In genomic region chr11:59787199-59787781, GRCm38 (mm10) we compare ENCODE assay signal across 8 mouse cellular contexts. TPM values are rescaled to one million over a fixed set of nuclear protein-coding genes. Genes with fewer than 3 reads are reported as not detected.
DNase-seq lines count a peak whose midpoint lies in the region; ATAC-seq and TF ChIP-seq lines count a peak whose summit lies in the region.

Pld6 (minus strand) TSS chr11:59787645.

- peaks cover 17% of the 10 kb centered on the region for H3K36me3 ChIP-seq in embryonic facial prominence, embryonic 15.5 days
- peaks cover 5% of the 10 kb centered on the region; the same call in 1 of the 2 replicates for H3K36me3 ChIP-seq in hindbrain, embryonic 11.5 days (ENCODE audit: control insufficient read depth, insufficient read depth, low read length)
- peaks cover 13% of the 10 kb centered on the region for H3K36me3 ChIP-seq in limb, embryonic 13.5 days
- peaks cover 13% of the 10 kb centered on the region for H3K36me3 ChIP-seq in midbrain, embryonic 12.5 days
- peaks cover 6% of the 10 kb centered on the region for H3K36me3 ChIP-seq in small intestine, adult 2 months (ENCODE audit: control insufficient read depth, insufficient read depth, low read length)

- WGBS in embryonic facial prominence, embryonic 15.5 days = under 1% methylated on average over 51 of the region's 51 CpGs
- WGBS in hindbrain, embryonic 11.5 days = 3% methylated on average over 49 of the region's 51 CpGs
- WGBS in limb, embryonic 13.5 days = under 1% methylated on average over 51 of the region's 51 CpGs
- 1% methylated on average over 51 of the region's 51 CpGs for WGBS in midbrain, embryonic 12.5 days
- 1% methylated on average over 48 of the region's 51 CpGs for WGBS in small intestine, adult 2 months

- peak; percentile 77 for ATAC-seq in embryonic facial prominence, embryonic 15.5 days (ENCODE audit: insufficient number of reproducible peaks, low FRiP score, low TSS enrichment, low read depth)
- peak; percentile 66 for ATAC-seq in hindbrain, embryonic 11.5 days (ENCODE audit: low FRiP score)
- peak; percentile 85 for ATAC-seq in limb, embryonic 13.5 days (ENCODE audit: low FRiP score, low read depth)
- ATAC-seq in midbrain, embryonic 12.5 days (ENCODE audit: low FRiP score, low read depth) = peak; percentile 54

- no peak for TF ChIP-seq CTCF in small intestine, adult 2 months (IDR thresholded peaks at IDR 0.05; ENCODE audit: extremely low read depth, insufficient read length, insufficient replicate concordance, low read depth, low read length)

- H3K9ac ChIP-seq in embryonic facial prominence, embryonic 15.5 days = peak within 1 kb of the TSS; percentile 12; the same call in 1 of the 2 replicates
- 0 out of 2 replicates have a peak within 1 kb of the TSS, but pooled peaks have one; percentile 33 for H3K9ac ChIP-seq in hindbrain, embryonic 11.5 days (ENCODE audit: low read depth, low read length)
- peak within 1 kb of the TSS; percentile 75 for H3K9ac ChIP-seq in limb, embryonic 13.5 days
- H3K9ac ChIP-seq in midbrain, embryonic 12.5 days (replicated peaks) = peak within 1 kb of the TSS; percentile 62

- no peak for TF ChIP-seq POLR2A in small intestine, adult 2 months (IDR thresholded peaks at IDR 0.05; ENCODE audit: low read depth, low read length)

- no peak within 1 kb of the TSS for H3K27ac ChIP-seq in embryonic facial prominence, embryonic 15.5 days (replicated peaks)
- no peak within 1 kb of the TSS for H3K27ac ChIP-seq in hindbrain, embryonic 11.5 days (ENCODE audit: low read depth, low read length)
- no peak within 1 kb of the TSS for H3K27ac ChIP-seq in limb, embryonic 13.5 days
- H3K27ac ChIP-seq in midbrain, embryonic 12.5 days (replicated peaks) = no peak within 1 kb of the TSS
- no peak within 1 kb of the TSS for H3K27ac ChIP-seq in small intestine, adult 2 months (ENCODE audit: insufficient read depth, low read depth, low read length)

- no peaks in the 10 kb centered on the region for H3K9me3 ChIP-seq in embryonic facial prominence, embryonic 15.5 days (replicated peaks)
- H3K9me3 ChIP-seq in hindbrain, embryonic 11.5 days (ENCODE audit: control insufficient read depth, low read length) = no peaks in the 10 kb centered on the region
- no peaks in the 10 kb centered on the region for H3K9me3 ChIP-seq in limb, embryonic 13.5 days
- no peaks in the 10 kb centered on the region for H3K9me3 ChIP-seq in midbrain, embryonic 12.5 days

- peak; percentile 28 to 48 for DNase-seq in urinary bladder, adult 18-20 months (ENCODE audit: low spot score in 2 of 2)
- no peak for DNase-seq in urinary bladder, postnatal 10 days (ENCODE audit: low spot score)
- peak; percentile 59 for DNase-seq in hindbrain, embryonic 11.5 days (ENCODE audit: low spot score)
- DNase-seq in adipocyte (ENCODE audit: low spot score) = no peak

- H3K4me1 ChIP-seq in embryonic facial prominence, embryonic 15.5 days = peaks cover 9% of the 10 kb centered on the region
- H3K4me1 ChIP-seq in hindbrain, embryonic 11.5 days (replicated peaks; ENCODE audit: control insufficient read depth, insufficient read depth, low read length) = peaks cover 7% of the 10 kb centered on the region; the same call in 1 of the 2 replicates
- H3K4me1 ChIP-seq in limb, embryonic 13.5 days = peaks cover 10% of the 10 kb centered on the region
- peaks cover 12% of the 10 kb centered on the region for H3K4me1 ChIP-seq in midbrain, embryonic 12.5 days
- H3K4me1 ChIP-seq in small intestine, adult 2 months (ENCODE audit: control insufficient read depth, insufficient read depth, insufficient read length, low read length) = peaks cover 9% of the 10 kb centered on the region

- 0 out of 2 replicates have a peak, but pooled peaks cover 2% of the 10 kb centered on the region for H3K27me3 ChIP-seq in embryonic facial prominence, embryonic 15.5 days
- H3K27me3 ChIP-seq in hindbrain, embryonic 11.5 days (ENCODE audit: control insufficient read depth, insufficient read depth, low read length) = no peaks in the 10 kb centered on the region
- H3K27me3 ChIP-seq in limb, embryonic 13.5 days = peaks cover 6% of the 10 kb centered on the region
- H3K27me3 ChIP-seq in midbrain, embryonic 12.5 days = peaks cover 43% of the 10 kb centered on the region
- no peaks in the 10 kb centered on the region for H3K27me3 ChIP-seq in small intestine, adult 2 months (ENCODE audit: control insufficient read depth, insufficient read depth, low read length)

- H3K4me3 ChIP-seq in embryonic facial prominence, embryonic 15.5 days (replicated peaks) = peak within 1 kb of the TSS; percentile 49
- peak within 1 kb of the TSS; percentile 34 for H3K4me3 ChIP-seq in hindbrain, embryonic 11.5 days (ENCODE audit: low read depth, low read length)
- H3K4me3 ChIP-seq in limb, embryonic 13.5 days = peak within 1 kb of the TSS; percentile 55
- H3K4me3 ChIP-seq in midbrain, embryonic 12.5 days = peak within 1 kb of the TSS; percentile 45
- H3K4me3 ChIP-seq in small intestine, adult 2 months (ENCODE audit: low read depth, low read length) = peak within 1 kb of the TSS; percentile 55

- peak within 1 kb of the TSS; percentile 93 for H3K4me2 ChIP-seq in embryonic facial prominence, embryonic 15.5 days (replicated peaks)
- peak within 1 kb of the TSS; percentile 59 for H3K4me2 ChIP-seq in hindbrain, embryonic 11.5 days (replicated peaks; ENCODE audit: low read depth, low read length)
- peak within 1 kb of the TSS; percentile 97 for H3K4me2 ChIP-seq in limb, embryonic 13.5 days (replicated peaks)
- H3K4me2 ChIP-seq in midbrain, embryonic 12.5 days (replicated peaks) = peak within 1 kb of the TSS; percentile 86

RNA-seq across cellular contexts. Expression of gene Pld6, which starts in this region (rescaled TPM):
- 2.8 and 3.8 TPM in 2 replicates for polyA plus RNA-seq in embryonic facial prominence, embryonic 15.5 days (2015; fragmentation: Nextera tagmentation; extraction: Ambion mirVana)
- polyA plus RNA-seq in hindbrain, embryonic 11.5 days (2014; fragmentation: Nextera tagmentation; extraction: Ambion mirVana) = 0.31 and 0.47 TPM in 2 replicates
- 4.7 and 4.9 TPM in 2 replicates for polyA plus RNA-seq in limb, embryonic 13.5 days (2015; fragmentation: Nextera tagmentation; extraction: Ambion mirVana)
- polyA plus RNA-seq in midbrain, embryonic 12.5 days (2016; fragmentation: Nextera tagmentation; extraction: Ambion mirVana) = 1.8 and 2.0 TPM in 2 replicates
- polyA plus RNA-seq in small intestine, adult 2 months (2012; rRNA removed) = 0.72 and 1.3 TPM in 2 replicates

Comparison
In these comparisons a context has a peak if more than half of its experiments do, and no peak if none do; other contexts are left out.
1. DNase-seq: peak in urinary bladder, adult 18-20 months (2 of 2); none in urinary bladder, postnatal 10 days (single experiment) and adipocyte (single experiment).
2. Peak in DNase-seq, ATAC-seq, H3K4me3 ChIP-seq, H3K9ac ChIP-seq and H3K4me2 ChIP-seq in hindbrain, embryonic 11.5 days; RNA of the gene not detected or under 1 TPM.
3. H3K9ac ChIP-seq: peak in every context shown above with its lines; median percentile 75 in limb, embryonic 13.5 days; 62 in midbrain, embryonic 12.5 days; 33 in hindbrain, embryonic 11.5 days; 12 in embryonic facial prominence, embryonic 15.5 days.
4. Peak in every context shown above with its lines, with median percentiles within 50 percentile points of each other: ATAC-seq, H3K4me2 ChIP-seq and H3K4me3 ChIP-seq.